20 mouse cellular contexts compared by ENCODE assay signal in genomic region chr15:64511176-64511575, GRCm38 (mm10).
DNase-seq lines count a peak whose midpoint lies in the region; ATAC-seq lines count a peak whose summit lies in the region.
"Had no signal": no experiment of that assay in that cellular context is flagged by ENCODE, and none has a peak within 500 bp of the region (broad histone marks: within the 10 kb centered on the region; RNA-seq: fewer than 3 reads in every experiment).

No protein-coding gene starts in this region.

- H3K36me3 ChIP-seq in heart, embryonic 11.5 days (ENCODE audit: control insufficient read depth, insufficient read depth, low read length) = no peaks in the 10 kb centered on the region
- no peaks in the 10 kb centered on the region for H3K36me3 ChIP-seq in heart, embryonic 15.5 days
- H3K36me3 ChIP-seq: embryonic facial prominence, embryonic 12.5 days; hindbrain, embryonic 10.5 days; intestine, embryonic 15.5 days had no signal

- no peak overlapping the region; the same call in 1 of the 2 replicates for H3K4me2 ChIP-seq in heart, embryonic 11.5 days
- H3K4me2 ChIP-seq in heart, embryonic 15.5 days = no peak overlapping the region
- H3K4me2 ChIP-seq: embryonic facial prominence, embryonic 12.5 days; forebrain, embryonic 13.5 days; hindbrain, embryonic 14.5 days; intestine, embryonic 15.5 days had no signal

- WGBS in heart, embryonic 11.5 days (ENCODE audit: insufficient replicate concordance) = 41% methylated on average over 2 of the region's 2 CpGs
- WGBS in heart, embryonic 15.5 days = 32% methylated on average over 2 of the region's 2 CpGs

- peak overlapping the region; percentile 76 for H3K27ac ChIP-seq in heart, embryonic 11.5 days (ENCODE audit: low read depth, low read length)
- H3K27ac ChIP-seq in heart, embryonic 15.5 days = peak overlapping the region; percentile 45; the same call in 1 of the 2 replicates
- H3K27ac ChIP-seq: embryonic facial prominence, embryonic 12.5 days; forebrain, embryonic 13.5 days; hindbrain, embryonic 10.5 days; hindbrain, embryonic 14.5 days; intestine, embryonic 15.5 days had no signal

- H3K27me3 ChIP-seq in heart, embryonic 11.5 days (ENCODE audit: control insufficient read depth, insufficient read depth, low read length) = no peaks in the 10 kb centered on the region
- no peaks in the 10 kb centered on the region for H3K27me3 ChIP-seq in heart, embryonic 15.5 days
- H3K27me3 ChIP-seq: embryonic facial prominence, embryonic 12.5 days; forebrain, embryonic 13.5 days; intestine, embryonic 15.5 days had no signal

- ATAC-seq in heart, embryonic 11.5 days (replicated peaks; ENCODE audit: insufficient number of reproducible peaks, low FRiP score, low TSS enrichment) = no peak
- ATAC-seq in heart, embryonic 15.5 days (replicated peaks; ENCODE audit: insufficient number of reproducible peaks, insufficient read depth, low FRiP score, low read depth) = no peak
- ATAC-seq: forebrain, embryonic 13.5 days; forebrain, postnatal 0 days; intestine, embryonic 15.5 days had no signal

- no peaks in the 10 kb centered on the region for H3K9me3 ChIP-seq in heart, embryonic 11.5 days (replicated peaks; ENCODE audit: control insufficient read depth, low read length)
- H3K9me3 ChIP-seq in heart, embryonic 15.5 days (replicated peaks) = no peaks in the 10 kb centered on the region
- H3K9me3 ChIP-seq: embryonic facial prominence, embryonic 12.5 days; forebrain, embryonic 13.5 days; hindbrain, embryonic 10.5 days; intestine, embryonic 15.5 days had no signal

- peaks cover 6% of the 10 kb centered on the region; the same call in 1 of the 2 replicates for H3K4me1 ChIP-seq in heart, embryonic 11.5 days (ENCODE audit: control insufficient read depth, insufficient read depth, low read length)
- peaks cover 14% of the 10 kb centered on the region; the same call in 1 of the 2 replicates for H3K4me1 ChIP-seq in heart, embryonic 15.5 days (replicated peaks)
- H3K4me1 ChIP-seq: forebrain, embryonic 13.5 days; intestine, embryonic 15.5 days had no signal

- no peak overlapping the region for H3K9ac ChIP-seq in heart, embryonic 11.5 days (ENCODE audit: low read depth, low read length)
- H3K9ac ChIP-seq in heart, embryonic 15.5 days = no peak overlapping the region
- H3K9ac ChIP-seq: embryonic facial prominence, embryonic 12.5 days; forebrain, embryonic 13.5 days; forebrain, postnatal 0 days; hindbrain, embryonic 14.5 days; intestine, embryonic 15.5 days had no signal

- H3K4me3 ChIP-seq in heart, embryonic 11.5 days (ENCODE audit: low read depth, low read length) = no peak overlapping the region
- no peak overlapping the region for H3K4me3 ChIP-seq in heart, embryonic 15.5 days
- H3K4me3 ChIP-seq: embryonic facial prominence, embryonic 12.5 days; forebrain, embryonic 13.5 days; hindbrain, embryonic 10.5 days; intestine, embryonic 15.5 days had no signal

- DNase-seq in heart, adult 18-20 months = no peak
- DNase-seq in heart, postnatal 36 days = no peak
- DNase-seq in retina, embryonic 14.5 days (ENCODE audit: low spot score) = peak; percentile 86
- no peak for DNase-seq in testis, postnatal 14 days (ENCODE audit: low spot score)
- no peak for DNase-seq in gastrocnemius, adult 8-10 months (ENCODE audit: low spot score in 2 of 2)
- DNase-seq: adrenal gland, postnatal 10 days; cerebellum, adult 11 months; cerebellum, adult 8-10 months; cerebellum, postnatal 14 days; embryo, embryonic 11 days; forebrain, postnatal 0 days; gastrocnemius, postnatal 25 days; kidney, adult 18-20 months had no signal

- intact Hi-C loops in heart, postnatal 36 days (cut with DNase I) = no loop called here
